Mouse (Mus musculus) midbrain, embryonic 14.5 days (tissue): Measurements from ENCODE around the gene Cobll1. TPM values are rescaled to one million over a fixed set of nuclear protein-coding genes. Genes with fewer than 3 reads are reported as not detected.

Experiments
- ATAC-seq: fragments of 200-750 bp; cut with Nextera tagmentation; 2 replicates; pipeline ENCODE4 v1.8.0; 2017; ENCODE audit warnings: moderate number of reproducible peaks, moderate library complexity; ENCODE audit not compliant: low FRiP score, low TSS enrichment
- DNase-seq: peaks from one replicate; pipeline ENCODE4 v3.0.0-alpha.2; 2015
- H3K27ac ChIP-seq: fragments of 300-500 bp; sonication (generic); replicated peaks from 2 replicates; pipeline ENCODE4 v1.5.1; 2014; ENCODE audit warnings: mild to moderate bottlenecking, low read depth, low read length, moderate library complexity
- H3K27me3 ChIP-seq: fragments of 300-500 bp; sonication (generic); 2 replicates; pipeline ENCODE4 v1.6.1; 2014; ENCODE audit warnings: low read length, control low read depth, mixed read lengths; ENCODE audit not compliant: control insufficient read depth, insufficient read depth
- H3K36me3 ChIP-seq: fragments of 300-500 bp; sonication (generic); 2 replicates; pipeline ENCODE4 v1.6.1; 2014; ENCODE audit warnings: low read length, control low read depth; ENCODE audit not compliant: control insufficient read depth, insufficient read depth
- H3K4me1 ChIP-seq: fragments of 300-500 bp; sonication (generic); 2 replicates; pipeline ENCODE4 v1.6.1; 2014; ENCODE audit warnings: mild to moderate bottlenecking, antibody characterized with exemption, low read length, control low read depth; ENCODE audit not compliant: control insufficient read depth, insufficient read depth
- H3K4me2 ChIP-seq: fragments of 300-500 bp; sonication (generic); 2 replicates; pipeline ENCODE4 v1.6.1; 2014; ENCODE audit warnings: mild to moderate bottlenecking, low read length, moderate library complexity
- H3K4me3 ChIP-seq: fragments of 300-500 bp; sonication (generic); replicated peaks from 2 replicates; pipeline ENCODE4 v1.5.1; 2014; ENCODE audit warnings: low read depth, low read length
- H3K9ac ChIP-seq: fragments of 300-500 bp; sonication (generic); replicated peaks from 2 replicates; pipeline ENCODE4 v1.6.1; 2014; ENCODE audit warnings: mild to moderate bottlenecking, low read length, moderate library complexity
- H3K9me3 ChIP-seq: fragments of 300-500 bp; sonication (generic); 2 replicates; pipeline ENCODE4 v1.6.1; 2016; ENCODE audit warnings: low read length, control low read depth, mixed read lengths; ENCODE audit not compliant: control insufficient read depth
- WGBS: fragments of 180-500 bp; shearing (Covaris S2); extraction: QIAGEN DNeasy Blood & Tissue Kit; methylation state at CpG from one replicate; pipeline ENCODE4 v1.1.7; 2014; 5-methylcytosine and 5-hydroxymethylcytosine counted together
- polyA plus RNA-seq: library from polyadenylated mRNA; unstranded; fragments of >200 nt; fragmentation: Nextera tagmentation; extraction: Ambion mirVana; gene quantifications from 2 replicates; pipeline ENCODE4 v1.2.1, GENCODE M21; 2014

The Cobll1 gene
- polyA plus RNA-seq, 1 experiment from 2014 or later: 3.5 TPM

- Histone ChIP-seq H3K9me3 (no peaks in the 10 kb centered on the region), H3K27me3 (no peaks in the 10 kb centered on the region), H3K27ac (no peak overlapping the region), H3K4me2 (no peak overlapping the region), H3K9ac (no peak overlapping the region), H3K4me3 (no peak overlapping the region), H3K4me1 (peaks cover 21% of the 10 kb centered on the region), H3K36me3 (no peaks in the 10 kb centered on the region)
- DNase-seq (no peak), ATAC-seq (no peak)
- WGBS: 78% methylated on average over 8 of the region's 8 CpGs
Observed at GRCm38 (mm10) chr2:65181736-65182135, 57.5 kb downstream of the Cobll1 start.

DNA sequence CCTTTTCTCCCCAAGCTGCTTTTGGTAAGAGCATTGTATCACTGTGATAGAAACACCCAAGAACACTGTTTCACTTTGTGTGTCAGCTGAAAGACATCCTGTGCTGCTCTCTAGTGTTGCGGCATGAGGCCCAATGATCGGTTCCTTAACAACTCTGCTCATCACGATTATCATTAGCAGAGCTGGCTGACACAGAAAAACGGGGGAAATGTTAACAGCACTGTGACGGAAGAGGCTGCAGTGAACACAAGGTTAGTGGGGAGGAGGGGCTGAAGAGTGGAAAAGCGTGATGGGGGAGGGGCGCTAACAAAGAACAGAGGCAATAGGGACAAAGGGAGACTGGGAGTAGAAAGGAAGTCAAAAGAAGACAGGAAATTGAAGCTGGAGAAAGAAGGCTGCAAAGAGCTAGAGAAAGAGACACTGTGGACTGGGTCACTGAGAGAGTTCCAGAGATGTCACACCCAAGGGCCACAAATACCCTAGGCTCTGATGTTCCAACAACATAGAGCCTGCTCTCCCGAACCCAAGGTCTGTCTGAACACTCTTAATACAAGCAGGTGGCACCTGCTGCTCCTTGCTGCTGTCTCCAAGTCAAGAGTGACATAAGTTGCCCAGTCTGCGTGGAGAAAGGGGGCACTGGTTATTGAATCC, 58.0 kb downstream of the Cobll1 start:
- H3K27ac ChIP-seq: peak overlapping the region; percentile 33; the same call in 1 of the 2 replicates
- no peaks in the 10 kb centered on the region for H3K9me3 ChIP-seq
- H3K9ac ChIP-seq: no peak overlapping the region
- H3K4me2 ChIP-seq: peak overlapping the region; percentile 2
- H3K4me1 ChIP-seq: peaks cover 21% of the 10 kb centered on the region
- peak; percentile 72 for DNase-seq
- H3K27me3 ChIP-seq: no peaks in the 10 kb centered on the region
- WGBS: 24% methylated on average over 9 of the region's 9 CpGs
- H3K4me3 ChIP-seq: no peak overlapping the region
- ATAC-seq: peak; percentile 49; the same call in 1 of the 2 replicates
- no peaks in the 10 kb centered on the region for H3K36me3 ChIP-seq

DNA sequence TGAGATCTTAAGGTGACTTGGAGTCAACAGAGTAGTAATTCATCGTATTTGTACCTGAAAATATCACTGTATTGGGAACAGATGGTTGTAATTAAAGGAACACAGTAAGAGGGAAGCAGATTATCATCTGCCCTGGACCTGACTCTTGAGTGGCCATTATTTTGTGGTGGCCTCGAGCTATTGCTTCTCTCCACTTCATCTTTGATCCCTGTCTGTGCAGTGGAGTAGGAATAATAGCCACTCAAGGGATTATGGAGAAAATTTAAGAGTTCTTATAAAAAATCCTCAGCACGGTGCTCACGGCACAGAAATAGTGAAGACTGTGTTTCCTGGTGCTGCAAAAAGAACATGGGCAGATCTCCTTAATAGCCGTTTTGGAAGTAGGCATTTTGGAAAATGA, 63.6 kb downstream of the Cobll1 start:
- ATAC-seq (no peak), DNase-seq (no peak)
- H3K27me3 ChIP-seq: no peaks in the 10 kb centered on the region

DNA sequence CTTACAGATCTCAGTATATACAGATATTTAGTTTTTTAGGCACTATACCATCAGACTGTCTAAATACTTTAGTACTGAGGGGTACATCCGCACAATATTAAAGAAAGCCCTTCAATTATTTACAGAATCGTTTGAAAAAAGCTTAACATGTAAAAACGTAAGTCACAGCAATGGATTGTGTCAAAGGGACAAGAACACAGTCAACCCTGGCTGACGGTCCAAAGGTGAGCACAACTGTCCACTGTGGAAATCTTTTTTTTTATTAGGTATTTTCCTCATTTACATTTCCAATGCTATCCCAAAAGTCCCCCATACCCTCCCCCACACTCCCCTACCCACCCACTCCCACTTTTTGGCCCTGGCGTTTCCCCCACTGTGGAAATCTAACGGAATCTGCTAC, 67.1 kb downstream of the Cobll1 start:
- ATAC-seq: no peak
- H3K27me3 ChIP-seq: no peaks in the 10 kb centered on the region

More for the DNA sequence above, 63.6 kb downstream of the Cobll1 start:
- H3K9me3 ChIP-seq: no peaks in the 10 kb centered on the region
- H3K4me2 ChIP-seq: no peak overlapping the region
- 63% methylated on average over 5 of the region's 5 CpGs for WGBS
- no peak overlapping the region for H3K4me3 ChIP-seq
- H3K36me3 ChIP-seq: no peaks in the 10 kb centered on the region
- no peak overlapping the region for H3K27ac ChIP-seq
- H3K4me1 ChIP-seq: no peaks in the 10 kb centered on the region
- H3K9ac ChIP-seq: no peak overlapping the region

DNA sequence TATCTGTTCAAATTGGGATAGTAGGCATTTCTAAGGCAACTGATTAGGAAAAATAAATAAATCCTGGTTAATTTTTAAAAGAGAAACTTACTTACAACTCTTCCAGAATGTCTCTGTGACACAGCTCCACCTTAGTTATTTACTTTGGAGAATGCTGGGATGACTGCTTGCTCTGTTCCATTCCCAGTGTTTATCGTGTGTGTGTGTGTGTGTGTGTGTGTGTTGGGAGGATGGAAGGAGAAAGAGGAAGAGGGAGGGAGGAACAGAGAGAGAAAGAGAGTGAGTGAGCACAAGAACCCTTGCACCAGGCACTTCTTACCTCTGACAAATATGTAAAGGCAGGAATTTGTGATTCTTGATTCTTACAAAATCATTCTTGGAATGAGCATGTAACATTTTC, 67.7 kb downstream of the Cobll1 start:
- H3K4me1 ChIP-seq: no peaks in the 10 kb centered on the region
- DNase-seq (no peak), ATAC-seq (no peak)
- no peak overlapping the region for H3K4me3 ChIP-seq
- H3K36me3 ChIP-seq: no peaks in the 10 kb centered on the region
- no peak overlapping the region for H3K27ac ChIP-seq
- H3K9me3 ChIP-seq: no peaks in the 10 kb centered on the region
- H3K9ac ChIP-seq: no peak overlapping the region
- H3K27me3 ChIP-seq: no peaks in the 10 kb centered on the region
- 74% methylated on average over 1 of the region's 1 CpGs for WGBS
- H3K4me2 ChIP-seq: no peak overlapping the region

More for the DNA sequence above, 67.1 kb downstream of the Cobll1 start:
- no peaks in the 10 kb centered on the region for H3K36me3 ChIP-seq
- DNase-seq: no peak
- 93% methylated on average over 6 of the region's 6 CpGs for WGBS
- no peak overlapping the region for H3K4me2 ChIP-seq
- H3K9me3 ChIP-seq: no peaks in the 10 kb centered on the region
- H3K9ac ChIP-seq: no peak overlapping the region
- no peaks in the 10 kb centered on the region for H3K4me1 ChIP-seq
- H3K4me3 ChIP-seq: no peak overlapping the region
- H3K27ac ChIP-seq: no peak overlapping the region

GRCm38 (mm10) chr2:65170693-65171456, 68.3 kb downstream of the Cobll1 start:
- no peaks in the 10 kb centered on the region for H3K27me3 ChIP-seq
- no peak for ATAC-seq
- no peaks in the 10 kb centered on the region for H3K9me3 ChIP-seq
- DNase-seq: no peak
- no peak overlapping the region for H3K27ac ChIP-seq
- H3K4me2 ChIP-seq: no peak overlapping the region
- H3K36me3 ChIP-seq: no peaks in the 10 kb centered on the region
- no peaks in the 10 kb centered on the region for H3K4me1 ChIP-seq
- no peak overlapping the region for H3K9ac ChIP-seq
- 92% methylated on average over 18 of the region's 18 CpGs for WGBS
- H3K4me3 ChIP-seq: no peak overlapping the region

GRCm38 (mm10) chr2:65170256-65170655, 68.9 kb downstream of the Cobll1 start:
- ATAC-seq: no peak
- H3K27me3 ChIP-seq: no peaks in the 10 kb centered on the region
- H3K9me3 ChIP-seq: no peaks in the 10 kb centered on the region
- no peak overlapping the region for H3K4me2 ChIP-seq
- H3K9ac ChIP-seq: no peak overlapping the region
- no peak for DNase-seq
- H3K36me3 ChIP-seq: no peaks in the 10 kb centered on the region
- no peaks in the 10 kb centered on the region for H3K4me1 ChIP-seq
- H3K27ac ChIP-seq: no peak overlapping the region
- H3K4me3 ChIP-seq: no peak overlapping the region
- WGBS: 97% methylated on average over 5 of the region's 5 CpGs

GRCm38 (mm10) chr2:65163990-65164389, 75.2 kb downstream of the Cobll1 start:
- Histone ChIP-seq H3K4me1 (no peaks in the 10 kb centered on the region), H3K4me2 (no peak overlapping the region), H3K36me3 (no peaks in the 10 kb centered on the region), H3K9me3 (no peaks in the 10 kb centered on the region), H3K9ac (no peak overlapping the region), H3K4me3 (no peak overlapping the region), H3K27me3 (no peaks in the 10 kb centered on the region), H3K27ac (no peak overlapping the region)
- 83% methylated on average over 4 of the region's 4 CpGs for WGBS
- DNase-seq (no peak), ATAC-seq (no peak)

- no peaks in the 10 kb centered on the region for H3K9me3 ChIP-seq
- H3K4me2 ChIP-seq: no peak overlapping the region
- H3K9ac ChIP-seq: no peak overlapping the region
- ATAC-seq (no peak), DNase-seq (no peak)
- no peaks in the 10 kb centered on the region for H3K27me3 ChIP-seq
- H3K4me3 ChIP-seq: no peak overlapping the region
- no peaks in the 10 kb centered on the region for H3K36me3 ChIP-seq
- no peak overlapping the region for H3K27ac ChIP-seq
- no peaks in the 10 kb centered on the region for H3K4me1 ChIP-seq
- 92% methylated on average over 5 of the region's 5 CpGs for WGBS
Observed at GRCm38 (mm10) chr2:65162625-65163024, 76.6 kb downstream of the Cobll1 start.
